ENCODE assay signal across 9 mouse cellular contexts in genomic region chr11:100472935-100473295, GRCm38 (mm10). TPM values are rescaled to one million over a fixed set of nuclear protein-coding genes. Genes with fewer than 3 reads are reported as not detected.
DNase-seq lines count a peak whose midpoint lies in the region; ATAC-seq lines count a peak whose summit lies in the region.
"Had no signal": no experiment of that assay in that cellular context is flagged by ENCODE, and none has a peak within 500 bp of the region (broad histone marks: within the 10 kb centered on the region; RNA-seq: fewer than 3 reads in every experiment).

No protein-coding gene starts in this region.

- ATAC-seq in heart, embryonic 16.5 days (replicated peaks; ENCODE audit: extremely low read depth, insufficient read depth, low FRiP score): no peak
- ATAC-seq in embryonic facial prominence, embryonic 11.5 days (replicated peaks; ENCODE audit: insufficient number of reproducible peaks, low FRiP score, low TSS enrichment, low read depth): peak; percentile 54
- peak; percentile 40; the same call in 1 of the 2 replicates for ATAC-seq in intestine, embryonic 14.5 days (replicated peaks; ENCODE audit: low FRiP score, low TSS enrichment, low read depth)
- ATAC-seq in midbrain, embryonic 14.5 days (ENCODE audit: low FRiP score, low TSS enrichment): peak; percentile 36; the same call in 1 of the 2 replicates

- no peaks in the 10 kb centered on the region for H3K9me3 ChIP-seq in heart, embryonic 16.5 days (replicated peaks; ENCODE audit: control insufficient read depth, low read length)
- no peaks in the 10 kb centered on the region for H3K9me3 ChIP-seq in embryonic facial prominence, embryonic 11.5 days (replicated peaks; ENCODE audit: control insufficient read depth, low read length)
- H3K9me3 ChIP-seq in intestine, embryonic 14.5 days (ENCODE audit: control insufficient read depth, low read length): no peaks in the 10 kb centered on the region
- H3K9me3 ChIP-seq in midbrain, embryonic 14.5 days (ENCODE audit: control insufficient read depth, low read length): no peaks in the 10 kb centered on the region

- H3K4me1 ChIP-seq in heart, embryonic 16.5 days (ENCODE audit: control insufficient read depth, insufficient read depth, low read length): peaks cover 16% of the 10 kb centered on the region
- H3K4me1 ChIP-seq in embryonic facial prominence, embryonic 11.5 days (ENCODE audit: control insufficient read depth, insufficient read depth, low read length): no peaks in the 10 kb centered on the region; the same call in 1 of the 2 replicates
- H3K4me1 ChIP-seq in intestine, embryonic 14.5 days (replicated peaks; ENCODE audit: control insufficient read depth, insufficient read depth, low read length): peaks cover 11% of the 10 kb centered on the region
- peaks cover 20% of the 10 kb centered on the region for H3K4me1 ChIP-seq in midbrain, embryonic 14.5 days (ENCODE audit: control insufficient read depth, insufficient read depth, low read length)

- H3K27ac ChIP-seq in heart, embryonic 16.5 days (ENCODE audit: low read length): no peak overlapping the region
- no peak overlapping the region for H3K27ac ChIP-seq in embryonic facial prominence, embryonic 11.5 days (replicated peaks; ENCODE audit: low read depth, low read length)
- H3K27ac ChIP-seq in intestine, embryonic 14.5 days (ENCODE audit: low read depth): no peak overlapping the region
- H3K27ac ChIP-seq in midbrain, embryonic 14.5 days (replicated peaks; ENCODE audit: low read depth, low read length): no peak overlapping the region

- WGBS in heart, embryonic 16.5 days: 41% methylated on average over 5 of the region's 5 CpGs
- WGBS in embryonic facial prominence, embryonic 11.5 days: 33% methylated on average over 5 of the region's 5 CpGs
- 32% methylated on average over 5 of the region's 5 CpGs for WGBS in intestine, embryonic 14.5 days
- WGBS in midbrain, embryonic 14.5 days: 32% methylated on average over 5 of the region's 5 CpGs

- DNase-seq in heart, postnatal 36 days: no peak
- no peak for DNase-seq in embryonic facial prominence, embryonic 11.5 days (ENCODE audit: low spot score)
- DNase-seq in intestine, embryonic 14.5 days (ENCODE audit: low spot score): no peak
- DNase-seq in midbrain, embryonic 14.5 days: no peak
- no peak for DNase-seq in spleen, adult 18-20 months
- DNase-seq in embryo, embryonic 10 days (ENCODE audit: low spot score): no peak
- no peak for DNase-seq in urinary bladder, postnatal 10 days (ENCODE audit: low spot score)

- H3K4me2 ChIP-seq in heart, embryonic 16.5 days (ENCODE audit: low read depth, low read length): peak overlapping the region; percentile 29
- H3K4me2 ChIP-seq in embryonic facial prominence, embryonic 11.5 days (ENCODE audit: low read depth, low read length): no peak overlapping the region
- peak overlapping the region; percentile 18 for H3K4me2 ChIP-seq in intestine, embryonic 14.5 days (ENCODE audit: low read length)
- no peak overlapping the region for H3K4me2 ChIP-seq in midbrain, embryonic 14.5 days (ENCODE audit: low read length)

- no peaks in the 10 kb centered on the region for H3K27me3 ChIP-seq in heart, embryonic 16.5 days (ENCODE audit: control insufficient read depth, insufficient read depth, low read length)
- no peaks in the 10 kb centered on the region for H3K27me3 ChIP-seq in embryonic facial prominence, embryonic 11.5 days (ENCODE audit: control insufficient read depth, insufficient read depth, low read length)
- no peaks in the 10 kb centered on the region for H3K27me3 ChIP-seq in intestine, embryonic 14.5 days (replicated peaks; ENCODE audit: control insufficient read depth, insufficient read depth, low read length)
- H3K27me3 ChIP-seq in midbrain, embryonic 14.5 days (ENCODE audit: control insufficient read depth, insufficient read depth, low read length): no peaks in the 10 kb centered on the region

- peaks cover 11% of the 10 kb centered on the region for H3K36me3 ChIP-seq in heart, embryonic 16.5 days (ENCODE audit: control insufficient read depth, insufficient read depth)
- no peaks in the 10 kb centered on the region; the same call in 1 of the 2 replicates for H3K36me3 ChIP-seq in embryonic facial prominence, embryonic 11.5 days (replicated peaks; ENCODE audit: control insufficient read depth, insufficient read depth, low read depth, low read length)
- H3K36me3 ChIP-seq in intestine, embryonic 14.5 days (ENCODE audit: control insufficient read depth, insufficient read depth, low read length): peaks cover 17% of the 10 kb centered on the region
- H3K36me3 ChIP-seq in midbrain, embryonic 14.5 days (ENCODE audit: control insufficient read depth, insufficient read depth, low read length): peaks cover 26% of the 10 kb centered on the region

- H3K4me3 ChIP-seq in heart, embryonic 16.5 days (ENCODE audit: low read length): peak overlapping the region; percentile 76
- peak overlapping the region; percentile 95 for H3K4me3 ChIP-seq in embryonic facial prominence, embryonic 11.5 days (ENCODE audit: low read depth, low read length)
- H3K4me3 ChIP-seq in intestine, embryonic 14.5 days (ENCODE audit: low read depth, low read length): peak overlapping the region; percentile 78
- peak overlapping the region; percentile 96; the same call in 1 of the 2 replicates for H3K4me3 ChIP-seq in midbrain, embryonic 14.5 days (replicated peaks; ENCODE audit: low read depth, low read length)

- intact Hi-C loops in heart, postnatal 36 days (cut with DNase I): loop anchor here (2.0 kb wide), 3 partner anchors 32 to 110 kb away; partner anchors contain the start of genes Klhl10 and Nt5c3b

- no peak overlapping the region for H3K9ac ChIP-seq in heart, embryonic 16.5 days (ENCODE audit: low read length)
- H3K9ac ChIP-seq in embryonic facial prominence, embryonic 11.5 days (replicated peaks; ENCODE audit: low read length): no peak overlapping the region
- no peak overlapping the region for H3K9ac ChIP-seq in intestine, embryonic 14.5 days (ENCODE audit: low read length)
- H3K9ac ChIP-seq in midbrain, embryonic 14.5 days (replicated peaks; ENCODE audit: low read length): no peak overlapping the region

RNA-seq across cellular contexts. Expression of gene Klhl11, which starts 0.4 kb away (rescaled TPM):
- polyA plus RNA-seq in heart, embryonic 16.5 days (2015; fragmentation: Nextera tagmentation; extraction: Ambion mirVana): 8.7 and 9.5 TPM in 2 replicates
- total RNA-seq in heart, postnatal 36 days (2021): 1 to 10 TPM; 7.6 to 8.2 TPM
- polyA plus RNA-seq in embryonic facial prominence, embryonic 11.5 days (2014; fragmentation: Nextera tagmentation; extraction: Ambion mirVana): 13.1 and 13.2 TPM in 2 replicates
- polyA plus RNA-seq in intestine, embryonic 14.5 days (2014; fragmentation: Nextera tagmentation; extraction: Ambion mirVana): 8.3 and 9.6 TPM in 2 replicates
- polyA plus RNA-seq in midbrain, embryonic 14.5 days (2014; fragmentation: Nextera tagmentation; extraction: Ambion mirVana): 17.6 and 18.8 TPM in 2 replicates

RNA-seq across cellular contexts. Expression of gene Klhl10, which starts 31.2 kb away (rescaled TPM):
- polyA plus RNA-seq in heart, embryonic 16.5 days (2015; fragmentation: Nextera tagmentation; extraction: Ambion mirVana): 0.29 and 0.47 TPM in 2 replicates
- under 1 TPM; 0.86 to 0.92 TPM for total RNA-seq in heart, postnatal 36 days (2021)
- 0.52 and 0.57 TPM in 2 replicates for polyA plus RNA-seq in embryonic facial prominence, embryonic 11.5 days (2014; fragmentation: Nextera tagmentation; extraction: Ambion mirVana)
- 0.23 and 0.61 TPM in 2 replicates for polyA plus RNA-seq in intestine, embryonic 14.5 days (2014; fragmentation: Nextera tagmentation; extraction: Ambion mirVana)
- polyA plus RNA-seq in midbrain, embryonic 14.5 days (2014; fragmentation: Nextera tagmentation; extraction: Ambion mirVana): 0.55 and 0.82 TPM in 2 replicates

RNA-seq across cellular contexts. Expression of gene Nt5c3b, which starts 31.3 kb away (rescaled TPM):
- 107 and 110 TPM in 2 replicates for polyA plus RNA-seq in heart, embryonic 16.5 days (2015; fragmentation: Nextera tagmentation; extraction: Ambion mirVana)
- 10 to 100 TPM; 29.7 to 29.8 TPM for total RNA-seq in heart, postnatal 36 days (2021)
- 136 and 145 TPM in 2 replicates for polyA plus RNA-seq in embryonic facial prominence, embryonic 11.5 days (2014; fragmentation: Nextera tagmentation; extraction: Ambion mirVana)
- 117 and 126 TPM in 2 replicates for polyA plus RNA-seq in intestine, embryonic 14.5 days (2014; fragmentation: Nextera tagmentation; extraction: Ambion mirVana)
- polyA plus RNA-seq in midbrain, embryonic 14.5 days (2014; fragmentation: Nextera tagmentation; extraction: Ambion mirVana): 84.9 and 100 TPM in 2 replicates

RNA-seq across cellular contexts. Expression of gene Acly, which starts 54.9 kb away (rescaled TPM):
- polyA plus RNA-seq in heart, embryonic 16.5 days (2015; fragmentation: Nextera tagmentation; extraction: Ambion mirVana): 64.4 and 67.1 TPM in 2 replicates
- 10 to 100 TPM; 27.3 to 38.1 TPM for total RNA-seq in heart, postnatal 36 days (2021)
- 200 and 210 TPM in 2 replicates for polyA plus RNA-seq in embryonic facial prominence, embryonic 11.5 days (2014; fragmentation: Nextera tagmentation; extraction: Ambion mirVana)
- polyA plus RNA-seq in intestine, embryonic 14.5 days (2014; fragmentation: Nextera tagmentation; extraction: Ambion mirVana): 164 and 177 TPM in 2 replicates
- 161 and 219 TPM in 2 replicates for polyA plus RNA-seq in midbrain, embryonic 14.5 days (2014; fragmentation: Nextera tagmentation; extraction: Ambion mirVana)

RNA-seq across cellular contexts. Expression of gene Fkbp10, which starts 57.4 kb away (rescaled TPM):
- 89.4 and 98.0 TPM in 2 replicates for polyA plus RNA-seq in heart, embryonic 16.5 days (2015; fragmentation: Nextera tagmentation; extraction: Ambion mirVana)
- total RNA-seq in heart, postnatal 36 days (2021): 10 to 100 TPM; 12.9 to 13.4 TPM
- polyA plus RNA-seq in embryonic facial prominence, embryonic 11.5 days (2014; fragmentation: Nextera tagmentation; extraction: Ambion mirVana): 60.0 and 69.4 TPM in 2 replicates
- polyA plus RNA-seq in intestine, embryonic 14.5 days (2014; fragmentation: Nextera tagmentation; extraction: Ambion mirVana): 86.2 and 89.7 TPM in 2 replicates
- polyA plus RNA-seq in midbrain, embryonic 14.5 days (2014; fragmentation: Nextera tagmentation; extraction: Ambion mirVana): 9.0 and 20.1 TPM in 2 replicates
- total RNA-seq: neutrophil, adult 5-6 weeks had no signal

Comparison
In these comparisons a context has a peak if more than half of its experiments do, and no peak if none do; other contexts are left out.
1. H3K4me2 ChIP-seq: peak in heart, embryonic 16.5 days (single experiment) and intestine, embryonic 14.5 days (single experiment); none in embryonic facial prominence, embryonic 11.5 days (single experiment) and midbrain, embryonic 14.5 days (single experiment).
2. Peak in every context shown above with its lines, with median percentiles within 50 percentile points of each other: H3K4me3 ChIP-seq.